Mouse (Mus musculus) kidney, postnatal 0 days (tissue): ENCODE measurements around the gene Gm6169. TPM values are rescaled to one million over a fixed set of nuclear protein-coding genes. Genes with fewer than 3 reads are reported as not detected.
"Not testable (repeated sequence)": the region's sequence is repeated elsewhere in the genome, so short reads cannot be mapped to it uniquely, and the experiment has no call there.

Source experiments
- ATAC-seq: fragments of 200-750 bp; cut with Nextera tagmentation; replicated peaks from 2 replicates; pipeline ENCODE4 v1.8.0; 2017; ENCODE audit warnings: low read depth, moderate number of reproducible peaks, moderate TSS enrichment, moderate library complexity; ENCODE audit not compliant: low FRiP score
- DNase-seq: peaks from one replicate; pipeline ENCODE4 v3.0.0-alpha.2; 2016; ENCODE audit warnings: low spot score
- H3K27ac ChIP-seq: fragments of 300-500 bp; sonication (generic); 2 replicates; pipeline ENCODE4 v1.5.1; 2014; ENCODE audit warnings: mild to moderate bottlenecking
- H3K27me3 ChIP-seq: fragments of 300-500 bp; sonication (generic); 2 replicates; pipeline ENCODE4 v1.6.1; 2014; ENCODE audit warnings: low read length, mixed read lengths; ENCODE audit not compliant: insufficient read depth
- H3K36me3 ChIP-seq: fragments of 300-500 bp; sonication (generic); 2 replicates; pipeline ENCODE4 v1.6.1; 2014; ENCODE audit warnings: low read length, mixed read lengths; ENCODE audit not compliant: insufficient read depth
- H3K4me1 ChIP-seq: fragments of 300-500 bp; sonication (generic); replicated peaks from 2 replicates; pipeline ENCODE4 v1.6.1; 2014; ENCODE audit warnings: antibody characterized with exemption, low read length, mixed read lengths; ENCODE audit not compliant: insufficient read depth
- H3K4me2 ChIP-seq: fragments of 300-500 bp; sonication (generic); 2 replicates; pipeline ENCODE4 v1.6.1; 2014; ENCODE audit warnings: mild to moderate bottlenecking, low read length, moderate library complexity, mixed read lengths
- H3K4me3 ChIP-seq: fragments of 300-500 bp; sonication (generic); replicated peaks from 2 replicates; pipeline ENCODE4 v1.5.1; 2014; ENCODE audit warnings: low read depth, low read length
- H3K9ac ChIP-seq: fragments of 300-500 bp; sonication (generic); 2 replicates; pipeline ENCODE4 v1.6.1; 2014; ENCODE audit warnings: low read depth, low read length
- H3K9me3 ChIP-seq: fragments of 300-500 bp; sonication (generic); replicated peaks from 2 replicates; pipeline ENCODE4 v1.6.1; 2016; ENCODE audit warnings: low read length, inconsistent platforms, mixed read lengths
- CTCF ChIP-seq: IDR thresholded peaks from 2 replicates; pipeline ENCODE4 v1.5.1; 2016; ENCODE audit warnings: antibody characterized with exemption, low read depth, mild to moderate bottlenecking, moderate library complexity
- WGBS: fragments of 180-500 bp; shearing (Covaris S2); extraction: QIAGEN DNeasy Blood & Tissue Kit; methylation state at CpG from one replicate; pipeline ENCODE4 v1.1.7; 2014; 5-methylcytosine and 5-hydroxymethylcytosine counted together
- polyA plus RNA-seq: library from polyadenylated mRNA; unstranded; fragments of >200 nt; fragmentation: Nextera tagmentation; extraction: Ambion mirVana; gene quantifications from 2 replicates; pipeline ENCODE4 v1.2.1, GENCODE M21; 2015

Gene Gm6169
- 4.1 and 5.2 TPM in 2 replicates for polyA plus RNA-seq

GRCm38 (mm10) chr13:97099187-97099852 lies at the start of gene Gm6169:
TSS of gene Gm6169 (minus strand) at chr13:97099237.
- Histone ChIP-seq H3K27ac (no peak within 1 kb of the TSS), H3K9me3 (no peaks in the 10 kb centered on the region), H3K4me1 (no peaks in the 10 kb centered on the region), H3K4me3 (no peak within 1 kb of the TSS), H3K36me3 (no peaks in the 10 kb centered on the region), H3K27me3 (no peaks in the 10 kb centered on the region), H3K9ac (no peak within 1 kb of the TSS), H3K4me2 (no peak within 1 kb of the TSS)
- peak; percentile 93 for TF ChIP-seq CTCF
- ATAC-seq (no peak), DNase-seq (peak; percentile 71)
- WGBS = 74% methylated on average over 22 of the region's 22 CpGs

- H3K9ac ChIP-seq = no peak overlapping the region
- H3K4me2 ChIP-seq = no peak overlapping the region
- H3K36me3 ChIP-seq = peaks cover 34% of the 10 kb centered on the region
- no peak for ATAC-seq
- H3K4me3 ChIP-seq = no peak overlapping the region
- no peak overlapping the region for H3K27ac ChIP-seq
- WGBS = 59% methylated on average over 4 of the region's 4 CpGs
- H3K4me1 ChIP-seq = no peaks in the 10 kb centered on the region
- H3K27me3 ChIP-seq = no peaks in the 10 kb centered on the region
- peak; percentile 77 for DNase-seq
- peak; percentile 78 for TF ChIP-seq CTCF
- H3K9me3 ChIP-seq = no peaks in the 10 kb centered on the region
Observed at GRCm38 (mm10) chr13:97145834-97146233, 46.8 kb upstream of the Gm6169 start.

DNA sequence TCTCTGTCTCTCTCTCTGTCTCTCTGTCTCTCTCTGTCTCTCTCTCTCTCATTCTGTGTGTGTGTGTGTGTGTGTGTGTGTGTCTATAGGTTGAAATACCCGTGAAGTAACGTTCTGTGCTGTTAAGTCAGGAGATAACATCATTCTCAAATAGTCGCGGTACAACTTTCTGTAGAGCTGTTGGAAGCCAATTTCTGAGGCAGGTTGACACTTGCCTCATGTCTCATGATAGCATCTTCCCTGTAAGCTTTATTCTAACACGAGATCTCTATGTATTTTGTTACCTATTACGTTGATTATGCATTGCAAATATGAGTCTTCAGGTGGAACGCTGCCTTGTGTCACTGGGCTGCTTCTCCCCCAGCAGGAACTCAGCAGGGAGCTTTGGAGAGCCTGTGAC lies 43.3 kb upstream of the Gm6169 start:
- H3K4me3 ChIP-seq = no peak overlapping the region
- H3K9ac ChIP-seq = no peak overlapping the region
- no peak overlapping the region for H3K27ac ChIP-seq
- no peak for ATAC-seq
- 86% methylated on average over 7 of the region's 7 CpGs for WGBS
- H3K36me3 ChIP-seq = peaks cover 25% of the 10 kb centered on the region
- H3K9me3 ChIP-seq = no peaks in the 10 kb centered on the region
- H3K4me1 ChIP-seq = no peaks in the 10 kb centered on the region
- H3K4me2 ChIP-seq = no peak overlapping the region
- no peak for TF ChIP-seq CTCF
- no peaks in the 10 kb centered on the region for H3K27me3 ChIP-seq
- DNase-seq = no peak

GRCm38 (mm10) chr13:97138404-97138931 lies 39.4 kb upstream of the Gm6169 start:
- H3K27me3 ChIP-seq, DNase-seq, H3K4me1 ChIP-seq, ATAC-seq, H3K9me3 ChIP-seq: not testable (repeated sequence)
- Histone ChIP-seq H3K9ac (peak overlapping the region; percentile 91), H3K4me2 (peak overlapping the region; percentile 59), H3K36me3 (peaks cover 13% of the 10 kb centered on the region; the same call in 1 of the 2 replicates), H3K27ac (peak overlapping the region; percentile 94), H3K4me3 (peak overlapping the region; percentile 89)
- 34% methylated on average over 8 of the region's 8 CpGs for WGBS

DNA sequence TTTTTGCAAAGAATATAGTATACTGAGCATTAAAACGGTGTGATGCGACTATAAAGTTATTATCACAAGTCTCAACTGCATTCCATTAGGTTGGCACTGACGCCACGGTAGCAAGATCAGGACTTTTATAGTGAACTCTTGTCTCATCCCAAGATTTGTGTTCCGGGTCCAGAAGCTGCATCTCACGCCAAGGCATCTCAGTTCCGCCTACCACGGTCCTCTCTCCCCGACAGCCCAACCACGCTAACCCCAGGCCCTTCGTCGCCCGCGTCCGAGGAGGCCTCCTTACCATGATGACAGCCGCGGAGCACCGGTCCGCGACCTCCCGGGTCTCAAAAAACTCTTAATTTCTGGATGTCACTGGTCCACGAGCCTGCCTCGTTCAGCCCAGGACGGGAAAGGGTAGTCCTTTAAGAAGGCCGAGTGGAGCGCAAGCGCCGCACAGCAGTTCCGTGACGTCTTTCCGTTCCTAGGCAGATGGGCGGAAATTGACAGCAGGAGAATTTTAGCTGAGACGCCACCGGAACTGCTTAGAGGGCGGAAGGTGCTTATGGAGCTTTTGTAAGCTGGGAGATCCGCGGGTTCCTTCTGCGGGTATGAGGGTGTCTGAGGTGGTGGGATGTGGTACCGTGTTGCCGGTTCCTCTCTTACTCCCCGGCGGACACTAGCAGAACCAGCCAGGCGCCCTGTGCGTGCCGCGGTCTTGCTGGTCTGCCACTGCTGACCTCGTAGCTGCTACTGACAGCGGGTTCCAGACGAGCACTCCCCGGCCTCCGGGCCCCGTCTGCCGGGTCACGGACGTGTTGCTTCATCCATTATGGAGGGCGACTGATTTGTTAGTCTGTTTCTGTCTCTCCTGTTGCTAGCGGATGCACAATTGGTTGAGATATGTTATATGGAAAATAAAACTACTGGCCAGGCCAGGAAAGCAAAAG lies 38.7 kb upstream of the Gm6169 start, which contains the start of the genes Gfm2 and Nsa2:
Gene Gfm2, plus strand, starts transcription at position 472 of the 935 bp plus-strand sequence.
Gene Nsa2, minus strand, starts transcription at position 472 of the 935 bp plus-strand sequence.
- Histone ChIP-seq H3K9ac (peak within 1 kb of the TSS; percentile 91), H3K4me2 (peak within 1 kb of the TSS; percentile 75), H3K27me3 (no peaks in the 10 kb centered on the region), H3K4me3 (peak within 1 kb of the TSS; percentile 89), H3K27ac (peak within 1 kb of the TSS; percentile 94), H3K9me3 (no peaks in the 10 kb centered on the region), H3K36me3 (peaks cover 11% of the 10 kb centered on the region; the same call in 1 of the 2 replicates), H3K4me1 (0 out of 2 replicates have a peak, but pooled peaks cover 3% of the 10 kb centered on the region)
- ATAC-seq = peak; percentile 97
- WGBS = under 1% methylated on average over 57 of the region's 57 CpGs
- DNase-seq = peak; percentile 98
- TF ChIP-seq CTCF = no peak

GRCm38 (mm10) chr13:97130413-97130812 lies 31.4 kb upstream of the Gm6169 start:
- peaks cover 19% of the 10 kb centered on the region; the same call in 1 of the 2 replicates for H3K36me3 ChIP-seq
- not testable (repeated sequence) for H3K27me3 ChIP-seq, H3K27ac ChIP-seq, H3K4me2 ChIP-seq, H3K4me1 ChIP-seq, H3K9me3 ChIP-seq, DNase-seq, ATAC-seq, H3K4me3 ChIP-seq, H3K9ac ChIP-seq
- no CpG with 5 or more reads among the region's 2 CpGs for WGBS

DNA sequence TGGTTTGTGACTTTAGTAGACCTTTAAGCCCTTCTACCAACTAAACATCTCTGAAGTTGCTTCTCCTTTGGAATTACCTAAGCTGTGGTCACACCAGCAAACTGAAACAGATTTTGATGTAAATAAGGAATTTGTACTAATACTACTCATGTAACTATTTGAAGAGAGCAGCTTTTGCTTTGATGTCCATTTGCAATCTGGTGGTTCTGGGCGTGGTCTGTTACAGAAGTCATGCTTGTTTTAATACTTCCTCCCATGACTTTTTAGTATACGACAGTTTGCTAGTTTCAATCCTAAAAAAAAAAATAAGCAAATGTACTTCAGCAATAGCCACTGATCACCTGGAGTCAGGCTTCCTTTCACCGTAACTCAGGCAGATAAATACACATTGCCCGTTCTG lies 30.6 kb upstream of the Gm6169 start:
- WGBS = 80% methylated on average over 2 of the region's 4 CpGs
- H3K9ac ChIP-seq, H3K9me3 ChIP-seq, DNase-seq, H3K27ac ChIP-seq, H3K4me2 ChIP-seq, H3K27me3 ChIP-seq, H3K4me1 ChIP-seq, H3K4me3 ChIP-seq, ATAC-seq: not testable (repeated sequence)
- H3K36me3 ChIP-seq = peaks cover 17% of the 10 kb centered on the region; the same call in 1 of the 2 replicates
